Mouse (Mus musculus) stomach, postnatal 0 days (tissue): ENCODE data around the gene Ppfibp2. TPM values are rescaled to one million over a fixed set of nuclear protein-coding genes. Genes with fewer than 3 reads are reported as not detected.
A peak's percentile ranks its signal among the peaks of the same experiment; 100 is the strongest.

Experiments used
- ATAC-seq: fragments of 200-750 bp; cut with Nextera tagmentation; 2 replicates; pipeline ENCODE4 v1.8.0; 2017; ENCODE audit not compliant: low FRiP score, low TSS enrichment
- DNase-seq: peaks from one replicate; pipeline ENCODE4 v3.0.0-alpha.2; 2016; ENCODE audit warnings: low spot score
- H3K27ac ChIP-seq: fragments of 300-500 bp; sonication (generic); replicated peaks from 2 replicates; pipeline ENCODE4 v1.5.1; 2014; ENCODE audit warnings: mild to moderate bottlenecking, control low read depth
- H3K27me3 ChIP-seq: fragments of 300-500 bp; sonication (generic); 2 replicates; pipeline ENCODE4 v1.6.1; 2014; ENCODE audit warnings: low read length; ENCODE audit not compliant: control insufficient read depth, insufficient read depth
- H3K36me3 ChIP-seq: fragments of 300-500 bp; sonication (generic); 2 replicates; pipeline ENCODE4 v1.6.1; 2014; ENCODE audit warnings: low read length, mixed read lengths; ENCODE audit not compliant: control insufficient read depth, insufficient read depth
- H3K4me1 ChIP-seq: fragments of 300-500 bp; sonication (generic); replicated peaks from 2 replicates; pipeline ENCODE4 v1.6.1; 2014; ENCODE audit warnings: antibody characterized with exemption; ENCODE audit not compliant: control insufficient read depth, insufficient read depth
- H3K4me2 ChIP-seq: fragments of 300-500 bp; sonication (generic); replicated peaks from 2 replicates; pipeline ENCODE4 v1.6.1; 2014; ENCODE audit warnings: low read depth, mild to moderate bottlenecking, control low read depth, moderate library complexity
- H3K4me3 ChIP-seq: fragments of 300-500 bp; sonication (generic); 2 replicates; pipeline ENCODE4 v1.5.1; 2014; ENCODE audit warnings: low read depth, low read length, control low read depth
- H3K9ac ChIP-seq: fragments of 300-500 bp; sonication (generic); 2 replicates; pipeline ENCODE4 v1.6.1; 2014; ENCODE audit warnings: mild to moderate bottlenecking, low read length, control low read depth, mixed read lengths
- H3K9me3 ChIP-seq: fragments of 300-500 bp; sonication (generic); 2 replicates; pipeline ENCODE4 v1.6.1; 2016; ENCODE audit warnings: low read length; ENCODE audit not compliant: control insufficient read depth
- CTCF ChIP-seq: IDR thresholded peaks from 2 replicates; pipeline ENCODE4 v1.5.1; 2016; ENCODE audit warnings: antibody characterized with exemption, low read depth, mild to moderate bottlenecking, moderate library complexity
- EP300 ChIP-seq: optimal IDR thresholded peaks from 2 replicates; pipeline ENCODE3; 2016; ENCODE audit warnings: antibody characterized with exemption
- WGBS: fragments of 180-500 bp; shearing (Covaris S2); extraction: QIAGEN DNeasy Blood & Tissue Kit; methylation state at CpG from one replicate; pipeline ENCODE4 v1.1.7; 2014; 5-methylcytosine and 5-hydroxymethylcytosine counted together
- polyA plus RNA-seq: library from polyadenylated mRNA; unstranded; fragments of >200 nt; fragmentation: Nextera tagmentation; extraction: Ambion mirVana; gene quantifications from 2 replicates; pipeline ENCODE4 v1.2.1, GENCODE M21; 2015

The Ppfibp2 gene
- polyA plus RNA-seq, 1 experiment from 2014 or later = 17.8 TPM

- no peak for TF ChIP-seq EP300
- no peak for TF ChIP-seq CTCF
- DNase-seq (no peak), ATAC-seq (no peak)
- H3K4me2 ChIP-seq = no peak overlapping the region
- H3K27me3 ChIP-seq = no peaks in the 10 kb centered on the region
- H3K4me1 ChIP-seq = peaks cover 3% of the 10 kb centered on the region; the same call in 1 of the 2 replicates
- H3K36me3 ChIP-seq = no peaks in the 10 kb centered on the region
- no peak overlapping the region for H3K9ac ChIP-seq
- no peaks in the 10 kb centered on the region for H3K9me3 ChIP-seq
- WGBS = 44% methylated on average over 2 of the region's 2 CpGs
- H3K27ac ChIP-seq = no peak overlapping the region
- no peak overlapping the region for H3K4me3 ChIP-seq
Measured at GRCm38 (mm10) chr7:107592641-107593040, 2.4 kb upstream of the Ppfibp2 start.

GRCm38 (mm10) chr7:107593904-107594303 lies 1.1 kb upstream of the Ppfibp2 start:
- peaks cover 3% of the 10 kb centered on the region; the same call in 1 of the 2 replicates for H3K4me1 ChIP-seq
- no peak overlapping the region for H3K9ac ChIP-seq
- peak overlapping the region; percentile 94; the same call in 1 of the 2 replicates for H3K4me2 ChIP-seq
- ATAC-seq (no peak), DNase-seq (no peak)
- no peak overlapping the region for H3K4me3 ChIP-seq
- 38% methylated on average over 7 of the region's 7 CpGs for WGBS
- H3K36me3 ChIP-seq = no peaks in the 10 kb centered on the region
- no peaks in the 10 kb centered on the region for H3K27me3 ChIP-seq
- H3K27ac ChIP-seq = no peak overlapping the region
- no peaks in the 10 kb centered on the region for H3K9me3 ChIP-seq
- TF ChIP-seq EP300 (no peak), CTCF (no peak)

GRCm38 (mm10) chr7:107594325-107594856 lies 616 bp upstream of the Ppfibp2 start:
- 2% methylated on average over 16 of the region's 16 CpGs for WGBS
- peaks cover 3% of the 10 kb centered on the region; the same call in 1 of the 2 replicates for H3K4me1 ChIP-seq
- peak; percentile 76 for TF ChIP-seq CTCF
- TF ChIP-seq EP300 = no peak

GRCm38 (mm10) chr7:107595426-107595825 lies 419 bp downstream of the Ppfibp2 start:
- peak overlapping the region; percentile 94 for H3K4me2 ChIP-seq
- no peaks in the 10 kb centered on the region for H3K36me3 ChIP-seq
- 20% methylated on average over 13 of the region's 13 CpGs for WGBS
- peak overlapping the region; percentile 61; the same call in 1 of the 2 replicates for H3K9ac ChIP-seq
- DNase-seq (no peak), ATAC-seq (no peak)
- peak overlapping the region; percentile 54 for H3K4me3 ChIP-seq
- peaks cover 3% of the 10 kb centered on the region; the same call in 1 of the 2 replicates for H3K4me1 ChIP-seq
- H3K27me3 ChIP-seq = no peaks in the 10 kb centered on the region
- H3K9me3 ChIP-seq = no peaks in the 10 kb centered on the region
- TF ChIP-seq EP300 (no peak), CTCF (no peak)
- 0 out of 2 replicates have a peak overlapping the region, but pooled peaks have one; percentile 56 for H3K27ac ChIP-seq

More at GRCm38 (mm10) chr7:107594325-107594856, 616 bp upstream of the Ppfibp2 start:
- ATAC-seq (peak; percentile 80), DNase-seq (peak; percentile 62)
- Histone ChIP-seq H3K27ac (peak overlapping the region; percentile 56), H3K9me3 (no peaks in the 10 kb centered on the region), H3K4me2 (peak overlapping the region; percentile 94), H3K9ac (peak overlapping the region; percentile 61), H3K27me3 (no peaks in the 10 kb centered on the region), H3K36me3 (no peaks in the 10 kb centered on the region), H3K4me3 (peak overlapping the region; percentile 54)

GRCm38 (mm10) chr7:107596753-107597152 lies 1.7 kb downstream of the Ppfibp2 start:
- ATAC-seq (no peak), DNase-seq (no peak)
- no peak overlapping the region for H3K9ac ChIP-seq
- H3K4me2 ChIP-seq = no peak overlapping the region
- no peak overlapping the region for H3K4me3 ChIP-seq
- TF ChIP-seq CTCF (no peak), EP300 (no peak)
- H3K9me3 ChIP-seq = no peaks in the 10 kb centered on the region
- H3K4me1 ChIP-seq = peaks cover 3% of the 10 kb centered on the region; the same call in 1 of the 2 replicates
- no peak overlapping the region for H3K27ac ChIP-seq
- no peaks in the 10 kb centered on the region for H3K36me3 ChIP-seq
- no peaks in the 10 kb centered on the region for H3K27me3 ChIP-seq

- Histone ChIP-seq H3K9ac (no peak overlapping the region), H3K4me3 (no peak overlapping the region), H3K36me3 (no peaks in the 10 kb centered on the region), H3K4me1 (peaks cover 3% of the 10 kb centered on the region; the same call in 1 of the 2 replicates), H3K9me3 (no peaks in the 10 kb centered on the region), H3K27ac (no peak overlapping the region), H3K27me3 (no peaks in the 10 kb centered on the region), H3K4me2 (no peak overlapping the region)
- ATAC-seq (no peak), DNase-seq (no peak)
- 77% methylated on average over 3 of the region's 3 CpGs for WGBS
- TF ChIP-seq CTCF = no peak
- no peak for TF ChIP-seq EP300
Measured at GRCm38 (mm10) chr7:107597956-107598355, 2.9 kb downstream of the Ppfibp2 start.
